Mouse (Mus musculus): ENCODE results near the gene Smg6. TPM values are rescaled to one million over a fixed set of nuclear protein-coding genes. Genes with fewer than 3 reads are reported as not detected.

The Smg6 gene
- polyA plus RNA-seq, 1 experiment from 2014 or later: 19.9 TPM

DNA sequence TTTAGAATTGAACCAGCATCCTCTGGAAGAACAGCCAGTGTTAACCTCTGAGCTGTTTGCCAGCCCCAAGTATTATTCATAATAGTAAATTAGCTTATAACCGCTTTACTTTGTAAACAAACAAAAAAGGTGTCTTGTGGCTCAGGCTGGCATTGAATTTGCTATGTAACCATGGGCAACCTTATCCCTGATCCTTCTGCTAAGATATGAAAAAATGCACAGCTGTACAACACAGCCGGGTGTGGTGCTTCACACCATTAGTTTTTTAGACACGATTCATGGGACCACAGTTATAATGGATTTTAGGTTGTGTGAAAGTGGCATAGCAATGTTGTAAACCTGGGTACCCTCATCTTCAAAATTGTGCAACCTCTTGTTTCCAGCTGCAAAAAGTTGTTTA, 13.1 kb upstream of the Smg6 start:
- H3K4me1 ChIP-seq (ENCODE audit: control insufficient read depth, insufficient read depth, low read length): no peaks in the 10 kb centered on the region
- no peak for ATAC-seq (ENCODE audit: insufficient number of reproducible peaks, insufficient read depth, low FRiP score, low read depth)
- no peaks in the 10 kb centered on the region for H3K27me3 ChIP-seq (ENCODE audit: control insufficient read depth, insufficient read depth, low read length)
- H3K4me2 ChIP-seq (replicated peaks; ENCODE audit: low read depth, low read length): no peak overlapping the region
- H3K36me3 ChIP-seq (ENCODE audit: control insufficient read depth, insufficient read depth, low read length): peaks cover 27% of the 10 kb centered on the region
- H3K4me3 ChIP-seq (ENCODE audit: low read depth, low read length): no peak overlapping the region
- 72% methylated on average over 3 of the region's 3 CpGs for WGBS
- no peak overlapping the region for H3K27ac ChIP-seq (ENCODE audit: low read length)
- H3K9ac ChIP-seq (replicated peaks; ENCODE audit: low read depth, low read length): no peak overlapping the region
- no peaks in the 10 kb centered on the region for H3K9me3 ChIP-seq (ENCODE audit: control insufficient read depth, low read depth, low read length)

- WGBS: 66% methylated on average over 6 of the region's 6 CpGs
- Histone ChIP-seq H3K27ac (ENCODE audit: low read length) (no peak overlapping the region), H3K9ac (replicated peaks; ENCODE audit: low read depth, low read length) (no peak overlapping the region), H3K36me3 (ENCODE audit: control insufficient read depth, insufficient read depth, low read length) (peaks cover 9% of the 10 kb centered on the region), H3K4me3 (ENCODE audit: low read depth, low read length) (no peak overlapping the region), H3K4me2 (replicated peaks; ENCODE audit: low read depth, low read length) (no peak overlapping the region), H3K27me3 (ENCODE audit: control insufficient read depth, insufficient read depth, low read length) (no peaks in the 10 kb centered on the region), H3K9me3 (ENCODE audit: control insufficient read depth, low read depth, low read length) (no peaks in the 10 kb centered on the region), H3K4me1 (ENCODE audit: control insufficient read depth, insufficient read depth, low read length) (no peaks in the 10 kb centered on the region)
- ATAC-seq (ENCODE audit: insufficient number of reproducible peaks, insufficient read depth, low FRiP score, low read depth): no peak
Observed at GRCm38 (mm10) chr11:74919249-74919648, 6.4 kb upstream of the Smg6 start.

GRCm38 (mm10) chr11:74924149-74924548, 1.5 kb upstream of the Smg6 start:
- H3K4me1 ChIP-seq (ENCODE audit: control insufficient read depth, insufficient read depth, low read length): peaks cover 12% of the 10 kb centered on the region
- no peak overlapping the region; the same call in 1 of the 2 replicates for H3K4me2 ChIP-seq (replicated peaks; ENCODE audit: low read depth, low read length)
- no peak overlapping the region for H3K27ac ChIP-seq (ENCODE audit: low read length)
- no peak for ATAC-seq (ENCODE audit: insufficient number of reproducible peaks, insufficient read depth, low FRiP score, low read depth)
- H3K9ac ChIP-seq (replicated peaks; ENCODE audit: low read depth, low read length): no peak overlapping the region
- H3K36me3 ChIP-seq (ENCODE audit: control insufficient read depth, insufficient read depth, low read length): peaks cover 2% of the 10 kb centered on the region
- no peaks in the 10 kb centered on the region for H3K27me3 ChIP-seq (ENCODE audit: control insufficient read depth, insufficient read depth, low read length)
- H3K4me3 ChIP-seq (ENCODE audit: low read depth, low read length): no peak overlapping the region
- 58% methylated on average over 4 of the region's 4 CpGs for WGBS
- no peaks in the 10 kb centered on the region for H3K9me3 ChIP-seq (ENCODE audit: control insufficient read depth, low read depth, low read length)

- no peak for ATAC-seq (ENCODE audit: insufficient number of reproducible peaks, insufficient read depth, low FRiP score, low read depth)
Observed at GRCm38 (mm10) chr11:74926388-74927005, 874 bp downstream of the Smg6 start.

GRCm38 (mm10) chr11:74927236-74927725, 1.7 kb downstream of the Smg6 start:
- 79% methylated on average over 2 of the region's 2 CpGs for WGBS
- Histone ChIP-seq H3K27ac (ENCODE audit: low read length) (no peak overlapping the region), H3K36me3 (ENCODE audit: control insufficient read depth, insufficient read depth, low read length) (peaks cover 15% of the 10 kb centered on the region), H3K27me3 (ENCODE audit: control insufficient read depth, insufficient read depth, low read length) (no peaks in the 10 kb centered on the region), H3K4me3 (ENCODE audit: low read depth, low read length) (peak overlapping the region; percentile 60; the same call in 1 of the 2 replicates), H3K4me1 (ENCODE audit: control insufficient read depth, insufficient read depth, low read length) (peaks cover 12% of the 10 kb centered on the region), H3K4me2 (replicated peaks; ENCODE audit: low read depth, low read length) (peak overlapping the region; percentile 64), H3K9me3 (ENCODE audit: control insufficient read depth, low read depth, low read length) (no peaks in the 10 kb centered on the region), H3K9ac (replicated peaks; ENCODE audit: low read depth, low read length) (no peak overlapping the region)
- ATAC-seq (ENCODE audit: insufficient number of reproducible peaks, insufficient read depth, low FRiP score, low read depth): no peak

More at GRCm38 (mm10) chr11:74926388-74927005, 874 bp downstream of the Smg6 start:
- Histone ChIP-seq H3K27me3 (ENCODE audit: control insufficient read depth, insufficient read depth, low read length) (no peaks in the 10 kb centered on the region), H3K4me1 (ENCODE audit: control insufficient read depth, insufficient read depth, low read length) (peaks cover 12% of the 10 kb centered on the region), H3K9ac (replicated peaks; ENCODE audit: low read depth, low read length) (peak overlapping the region; percentile 77), H3K4me2 (replicated peaks; ENCODE audit: low read depth, low read length) (peak overlapping the region; percentile 64), H3K9me3 (ENCODE audit: control insufficient read depth, low read depth, low read length) (no peaks in the 10 kb centered on the region), H3K4me3 (ENCODE audit: low read depth, low read length) (peak overlapping the region; percentile 60), H3K36me3 (ENCODE audit: control insufficient read depth, insufficient read depth, low read length) (peaks cover 8% of the 10 kb centered on the region), H3K27ac (ENCODE audit: low read length) (peak overlapping the region; percentile 99)
- 3% methylated on average over 11 of the region's 11 CpGs for WGBS

DNA sequence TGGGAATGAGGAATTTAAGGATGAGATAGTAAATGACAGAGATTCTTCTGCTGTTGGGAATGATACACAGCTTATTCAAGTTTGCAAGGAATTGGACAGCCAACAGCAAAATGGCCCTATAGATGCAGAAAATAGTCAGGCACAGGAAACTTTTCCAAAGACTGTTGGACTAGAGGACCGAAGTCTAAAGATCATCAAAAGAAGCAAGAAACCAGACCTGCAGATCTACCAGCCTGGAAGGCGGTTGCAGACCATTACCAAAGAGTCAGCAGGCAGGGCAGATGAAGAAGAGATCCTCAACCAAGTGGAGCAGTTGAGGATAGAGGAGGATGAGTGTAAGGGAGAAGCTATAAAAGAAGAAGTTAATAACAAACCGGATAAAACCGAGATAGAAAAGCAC, 3.5 kb downstream of the Smg6 start:
- H3K9ac ChIP-seq (replicated peaks; ENCODE audit: low read depth, low read length): no peak overlapping the region
- no peaks in the 10 kb centered on the region for H3K27me3 ChIP-seq (ENCODE audit: control insufficient read depth, insufficient read depth, low read length)
- no peaks in the 10 kb centered on the region for H3K9me3 ChIP-seq (ENCODE audit: control insufficient read depth, low read depth, low read length)
- H3K36me3 ChIP-seq (ENCODE audit: control insufficient read depth, insufficient read depth, low read length): peaks cover 22% of the 10 kb centered on the region
- no peak for ATAC-seq (ENCODE audit: insufficient number of reproducible peaks, insufficient read depth, low FRiP score, low read depth)
- H3K4me3 ChIP-seq (ENCODE audit: low read depth, low read length): no peak overlapping the region
- H3K27ac ChIP-seq (ENCODE audit: low read length): no peak overlapping the region
- H3K4me2 ChIP-seq (replicated peaks; ENCODE audit: low read depth, low read length): no peak overlapping the region
- peaks cover 12% of the 10 kb centered on the region for H3K4me1 ChIP-seq (ENCODE audit: control insufficient read depth, insufficient read depth, low read length)
- WGBS: 90% methylated on average over 4 of the region's 4 CpGs

DNA sequence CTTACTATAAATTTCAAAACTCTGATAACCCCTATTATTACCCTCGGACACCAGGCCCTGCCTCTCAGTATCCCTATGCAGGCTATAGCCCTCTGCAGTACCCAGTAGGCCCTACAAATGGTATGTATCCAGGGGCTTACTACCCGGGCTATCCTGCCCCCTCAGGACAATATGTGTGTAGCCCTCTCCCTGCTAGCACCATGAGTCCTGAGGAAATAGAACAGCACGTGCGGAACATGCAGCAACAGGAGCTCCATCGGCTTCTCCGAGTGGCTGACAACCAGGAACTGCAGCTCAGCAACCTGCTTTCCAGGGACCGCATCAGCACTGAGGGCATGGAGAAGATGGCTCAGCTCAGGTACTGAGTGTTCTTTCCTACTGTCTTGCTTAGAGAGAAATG, 4.8 kb downstream of the Smg6 start:
- Histone ChIP-seq H3K9ac (replicated peaks; ENCODE audit: low read depth, low read length) (no peak overlapping the region), H3K36me3 (ENCODE audit: control insufficient read depth, insufficient read depth, low read length) (peaks cover 32% of the 10 kb centered on the region), H3K27ac (ENCODE audit: low read length) (no peak overlapping the region), H3K4me1 (ENCODE audit: control insufficient read depth, insufficient read depth, low read length) (peaks cover 7% of the 10 kb centered on the region; the same call in 1 of the 2 replicates), H3K4me3 (ENCODE audit: low read depth, low read length) (no peak overlapping the region), H3K4me2 (replicated peaks; ENCODE audit: low read depth, low read length) (no peak overlapping the region), H3K27me3 (ENCODE audit: control insufficient read depth, insufficient read depth, low read length) (no peaks in the 10 kb centered on the region), H3K9me3 (ENCODE audit: control insufficient read depth, low read depth, low read length) (no peaks in the 10 kb centered on the region)
- no peak for ATAC-seq (ENCODE audit: insufficient number of reproducible peaks, insufficient read depth, low FRiP score, low read depth)
- WGBS: 90% methylated on average over 7 of the region's 7 CpGs

- no peaks in the 10 kb centered on the region for H3K27me3 ChIP-seq (ENCODE audit: control insufficient read depth, insufficient read depth, low read length)
- H3K4me2 ChIP-seq (replicated peaks; ENCODE audit: low read depth, low read length): no peak overlapping the region
- WGBS: 74% methylated on average over 3 of the region's 3 CpGs
- no peak overlapping the region for H3K4me3 ChIP-seq (ENCODE audit: low read depth, low read length)
- H3K9me3 ChIP-seq (ENCODE audit: control insufficient read depth, low read depth, low read length): no peaks in the 10 kb centered on the region
- H3K36me3 ChIP-seq (ENCODE audit: control insufficient read depth, insufficient read depth, low read length): peaks cover 17% of the 10 kb centered on the region
- no peaks in the 10 kb centered on the region for H3K4me1 ChIP-seq (ENCODE audit: control insufficient read depth, insufficient read depth, low read length)
- no peak overlapping the region for H3K9ac ChIP-seq (replicated peaks; ENCODE audit: low read depth, low read length)
- H3K27ac ChIP-seq (ENCODE audit: low read length): no peak overlapping the region
- no peak for ATAC-seq (ENCODE audit: insufficient number of reproducible peaks, insufficient read depth, low FRiP score, low read depth)
Observed at GRCm38 (mm10) chr11:74946348-74946747, 20.7 kb downstream of the Smg6 start.

DNA sequence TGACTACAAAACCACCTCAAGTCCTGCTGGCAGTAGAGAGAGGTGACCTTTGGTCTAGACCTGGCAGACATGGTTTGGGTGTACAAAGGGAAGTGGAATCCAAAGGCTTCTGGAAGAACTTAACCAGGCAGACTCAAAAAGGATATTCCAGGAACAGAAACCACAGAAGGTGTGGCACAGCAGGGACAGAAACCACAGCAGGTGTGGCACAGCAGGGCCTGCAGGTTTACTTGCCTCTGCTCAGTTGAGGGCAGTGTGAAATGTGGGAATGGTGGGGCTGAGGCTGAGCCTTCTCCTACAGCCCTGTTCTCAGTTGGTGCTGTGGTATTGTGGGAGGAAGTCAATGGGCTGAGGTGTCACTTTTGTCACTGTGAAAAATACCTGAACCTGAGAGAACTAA, 29.3 kb downstream of the Smg6 start:
- no peak overlapping the region; the same call in 1 of the 2 replicates for H3K27ac ChIP-seq (ENCODE audit: low read length)

More for the DNA sequence above, 29.3 kb downstream of the Smg6 start:
- no peak overlapping the region for H3K4me2 ChIP-seq (replicated peaks; ENCODE audit: low read depth, low read length)
- H3K36me3 ChIP-seq (ENCODE audit: control insufficient read depth, insufficient read depth, low read length): peaks cover 14% of the 10 kb centered on the region; the same call in 1 of the 2 replicates
- no peak for ATAC-seq (ENCODE audit: insufficient number of reproducible peaks, insufficient read depth, low FRiP score, low read depth)
- no peaks in the 10 kb centered on the region for H3K4me1 ChIP-seq (ENCODE audit: control insufficient read depth, insufficient read depth, low read length)
- H3K4me3 ChIP-seq (ENCODE audit: low read depth, low read length): no peak overlapping the region
- no peaks in the 10 kb centered on the region for H3K27me3 ChIP-seq (ENCODE audit: control insufficient read depth, insufficient read depth, low read length)
- no peak overlapping the region for H3K9ac ChIP-seq (replicated peaks; ENCODE audit: low read depth, low read length)
- H3K9me3 ChIP-seq (ENCODE audit: control insufficient read depth, low read depth, low read length): no peaks in the 10 kb centered on the region

Data from stomach, embryonic 14.5 days (tissue).